Mouse (Mus musculus) stomach, embryonic 16.5 days (tissue): ENCODE measurements around the gene Pon1. TPM values are rescaled to one million over a fixed set of nuclear protein-coding genes. Genes with fewer than 3 reads are reported as not detected.

Source experiments
- ATAC-seq: fragments of 200-750 bp; cut with Nextera tagmentation; 2 replicates; pipeline ENCODE4 v1.8.0; 2017; ENCODE audit warnings: moderate number of reproducible peaks, moderate TSS enrichment; ENCODE audit not compliant: insufficient read depth, low FRiP score
- H3K27ac ChIP-seq: fragments of 300-500 bp; sonication (generic); 2 replicates; pipeline ENCODE4 v1.5.1; 2014; ENCODE audit warnings: low read length
- H3K27me3 ChIP-seq: fragments of 300-500 bp; sonication (generic); 2 replicates; pipeline ENCODE4 v1.6.1; 2014; ENCODE audit warnings: low read length, control low read depth, mixed read lengths; ENCODE audit not compliant: control insufficient read depth, insufficient read depth
- H3K36me3 ChIP-seq: fragments of 300-500 bp; sonication (generic); 2 replicates; pipeline ENCODE4 v1.6.1; 2014; ENCODE audit warnings: low read length; ENCODE audit not compliant: control insufficient read depth, insufficient read depth
- H3K4me1 ChIP-seq: fragments of 300-500 bp; sonication (generic); 2 replicates; pipeline ENCODE4 v1.6.1; 2014; ENCODE audit warnings: low read length, control low read depth, mixed read lengths; ENCODE audit not compliant: control insufficient read depth, insufficient read depth
- H3K4me2 ChIP-seq: fragments of 300-500 bp; sonication (generic); 2 replicates; pipeline ENCODE4 v1.6.1; 2014; ENCODE audit warnings: low read depth, low read length, mixed read lengths
- H3K4me3 ChIP-seq: fragments of 300-500 bp; sonication (generic); replicated peaks from 2 replicates; pipeline ENCODE4 v1.5.1; 2014; ENCODE audit warnings: mild to moderate bottlenecking, low read length
- H3K9ac ChIP-seq: fragments of 300-500 bp; sonication (generic); 2 replicates; pipeline ENCODE4 v1.6.1; 2014; ENCODE audit warnings: low read length
- H3K9me3 ChIP-seq: fragments of 300-500 bp; sonication (generic); replicated peaks from 2 replicates; pipeline ENCODE4 v1.6.1; 2016; ENCODE audit warnings: low read length, control low read depth; ENCODE audit not compliant: control insufficient read depth
- WGBS: fragments of 180-500 bp; shearing (Covaris S2); extraction: QIAGEN DNeasy Blood & Tissue Kit; methylation state at CpG from one replicate; pipeline ENCODE4 v1.1.7; 2014; 5-methylcytosine and 5-hydroxymethylcytosine counted together
- polyA plus RNA-seq: library from polyadenylated mRNA; unstranded; fragments of >200 nt; fragmentation: Nextera tagmentation; extraction: Ambion mirVana; gene quantifications from 2 replicates; pipeline ENCODE4 v1.2.1, GENCODE M21; 2015

The Pon1 gene
- polyA plus RNA-seq, 1 experiment from 2014 or later, result 0.74 TPM

DNA sequence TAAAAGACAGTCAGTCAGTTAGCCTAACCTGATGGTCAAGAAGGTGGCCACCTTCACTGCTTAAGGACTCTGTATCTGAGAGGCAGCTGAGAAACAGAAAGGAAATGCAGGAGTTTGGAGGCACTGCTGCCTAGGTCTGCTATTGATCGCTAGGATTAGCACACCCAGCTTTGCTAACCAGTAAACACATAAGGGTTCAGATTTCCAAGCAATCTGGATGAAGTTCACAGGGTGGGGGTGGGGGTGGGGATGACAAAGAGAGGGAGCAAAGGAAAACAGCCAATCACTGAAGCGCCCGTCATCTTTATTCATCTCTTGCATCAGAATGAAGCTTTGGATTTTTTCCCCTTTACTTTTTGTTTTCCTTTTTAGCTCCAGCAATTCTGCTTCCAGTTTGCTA, 28.3 kb upstream of the Pon1 start:
- no peak for ATAC-seq
- 63% methylated on average over 3 of the region's 3 CpGs for WGBS
- no peak overlapping the region for H3K27ac ChIP-seq
- no peak overlapping the region for H3K9ac ChIP-seq
- H3K4me2 ChIP-seq, result no peak overlapping the region
- no peaks in the 10 kb centered on the region for H3K9me3 ChIP-seq
- no peak overlapping the region for H3K4me3 ChIP-seq
- no peaks in the 10 kb centered on the region for H3K27me3 ChIP-seq
- H3K36me3 ChIP-seq, result no peaks in the 10 kb centered on the region
- no peaks in the 10 kb centered on the region for H3K4me1 ChIP-seq

DNA sequence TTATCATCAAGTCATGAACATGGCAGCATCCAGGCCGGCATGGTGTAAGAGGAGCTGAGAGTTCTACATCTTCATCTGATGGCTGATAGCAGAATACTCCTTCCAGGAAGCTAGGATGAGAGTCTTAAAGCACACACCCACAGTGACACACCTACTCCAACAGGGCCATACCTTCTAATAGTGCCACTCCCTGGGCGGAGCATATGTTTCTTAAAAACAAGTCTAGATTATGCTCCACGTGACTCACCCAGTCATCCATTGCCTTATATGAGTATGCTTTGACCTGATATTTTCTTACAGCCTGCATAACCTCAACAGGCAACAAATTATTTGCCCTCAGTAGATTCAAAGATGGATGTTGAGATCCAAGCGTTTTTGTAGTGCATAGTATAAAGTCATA, 24.4 kb upstream of the Pon1 start:
- Histone ChIP-seq H3K9ac (no peak overlapping the region), H3K27ac (no peak overlapping the region), H3K9me3 (no peaks in the 10 kb centered on the region), H3K4me2 (no peak overlapping the region), H3K4me1 (no peaks in the 10 kb centered on the region), H3K4me3 (no peak overlapping the region), H3K36me3 (no peaks in the 10 kb centered on the region), H3K27me3 (no peaks in the 10 kb centered on the region)
- ATAC-seq, result no peak
- 83% methylated on average over 4 of the region's 4 CpGs for WGBS

GRCm38 (mm10) chr6:5207817-5208216, 14.1 kb upstream of the Pon1 start:
- H3K4me3 ChIP-seq, result no peak overlapping the region
- 76% methylated on average over 2 of the region's 2 CpGs for WGBS
- no peaks in the 10 kb centered on the region for H3K27me3 ChIP-seq
- 0 out of 2 replicates have a peak, but pooled peaks cover under 1% of the 10 kb centered on the region for H3K9me3 ChIP-seq
- no peaks in the 10 kb centered on the region for H3K4me1 ChIP-seq
- no peak overlapping the region for H3K27ac ChIP-seq
- no peak overlapping the region for H3K9ac ChIP-seq
- ATAC-seq, result no peak
- H3K4me2 ChIP-seq, result no peak overlapping the region
- H3K36me3 ChIP-seq, result no peaks in the 10 kb centered on the region

DNA sequence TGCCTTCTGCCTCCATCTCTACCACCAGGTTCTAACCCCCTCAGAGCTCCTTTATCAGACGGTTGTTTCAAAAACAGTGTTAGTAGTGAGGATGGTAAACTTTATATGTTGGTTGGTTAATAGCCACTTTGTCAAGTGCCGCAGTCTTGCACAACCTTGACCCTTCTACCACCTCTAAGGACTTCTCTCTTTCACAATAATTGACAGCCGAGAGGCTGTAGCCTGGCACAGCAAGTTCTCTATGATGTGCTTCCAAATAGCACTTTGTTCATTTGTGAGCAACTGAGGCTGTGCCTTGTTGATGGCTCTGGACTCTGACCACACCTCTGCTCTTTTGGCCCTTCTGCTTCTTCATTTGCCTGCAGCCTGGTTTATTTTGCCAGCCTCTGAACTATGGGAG, 6.2 kb upstream of the Pon1 start:
- Histone ChIP-seq H3K36me3 (no peaks in the 10 kb centered on the region), H3K4me2 (no peak overlapping the region), H3K9ac (no peak overlapping the region), H3K4me1 (no peaks in the 10 kb centered on the region), H3K27me3 (no peaks in the 10 kb centered on the region), H3K9me3 (no peaks in the 10 kb centered on the region), H3K4me3 (no peak overlapping the region), H3K27ac (no peak overlapping the region)
- ATAC-seq, result no peak
- WGBS, result 65% methylated on average over 3 of the region's 3 CpGs

DNA sequence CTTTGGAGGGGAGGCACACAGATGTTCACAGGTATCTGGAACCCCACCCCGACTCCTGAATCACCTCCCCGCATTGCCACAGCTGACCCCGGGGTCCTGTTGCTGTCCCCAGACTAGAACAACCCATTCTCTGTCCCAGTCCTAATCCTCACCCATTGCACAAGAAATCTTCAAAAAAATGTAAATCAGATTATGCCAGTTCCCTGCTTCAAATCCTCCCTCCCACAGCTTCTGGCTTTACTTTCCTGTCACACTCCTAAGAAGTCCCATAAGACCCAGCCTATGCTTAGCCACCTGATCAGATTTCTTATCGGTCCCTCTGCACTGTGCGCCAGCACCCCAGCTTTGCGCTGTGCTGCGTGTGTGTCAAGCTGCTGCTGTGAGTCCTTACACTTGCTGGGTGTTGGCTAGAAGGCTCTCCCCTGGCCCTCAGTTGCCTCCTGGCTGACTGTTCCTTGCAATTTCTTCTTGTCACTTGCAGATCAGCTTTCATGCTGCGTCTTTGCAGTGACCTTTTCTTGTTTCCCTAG, 5.7 kb upstream of the Pon1 start:
- Histone ChIP-seq H3K4me1 (no peaks in the 10 kb centered on the region), H3K4me2 (no peak overlapping the region), H3K9me3 (no peaks in the 10 kb centered on the region), H3K4me3 (no peak overlapping the region), H3K9ac (no peak overlapping the region), H3K27ac (no peak overlapping the region), H3K36me3 (no peaks in the 10 kb centered on the region), H3K27me3 (no peaks in the 10 kb centered on the region)
- no peak for ATAC-seq
- WGBS, result 87% methylated on average over 8 of the region's 8 CpGs

GRCm38 (mm10) chr6:5198590-5198989, 4.8 kb upstream of the Pon1 start:
- H3K4me3 ChIP-seq, result no peak overlapping the region
- no peaks in the 10 kb centered on the region for H3K4me1 ChIP-seq
- H3K27me3 ChIP-seq, result no peaks in the 10 kb centered on the region
- H3K27ac ChIP-seq, result no peak overlapping the region
- H3K4me2 ChIP-seq, result no peak overlapping the region
- 78% methylated on average over 5 of the region's 5 CpGs for WGBS
- no peak overlapping the region for H3K9ac ChIP-seq
- no peaks in the 10 kb centered on the region for H3K36me3 ChIP-seq
- H3K9me3 ChIP-seq, result no peaks in the 10 kb centered on the region
- no peak for ATAC-seq

DNA sequence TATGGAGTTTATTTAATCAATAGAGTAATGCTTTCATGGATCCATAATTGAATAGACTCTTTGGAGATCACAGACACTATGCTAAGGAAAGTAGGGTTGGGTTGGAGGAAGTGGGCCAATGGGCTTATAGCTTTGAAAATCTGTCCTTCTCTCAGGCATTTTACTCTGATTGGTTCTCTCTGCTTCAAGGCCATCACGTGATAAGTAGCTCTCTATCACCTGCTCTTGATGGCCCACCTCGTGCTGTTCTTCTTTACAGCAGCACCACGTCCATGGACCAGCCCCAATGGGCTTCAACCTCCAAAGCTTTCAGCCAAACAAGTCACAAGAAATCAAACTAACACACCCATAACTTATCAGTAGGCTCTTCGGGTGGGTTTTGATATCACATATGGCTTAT, 3.0 kb downstream of the Pon1 start:
- H3K4me2 ChIP-seq, result no peak overlapping the region
- no peak for ATAC-seq
- no peaks in the 10 kb centered on the region for H3K4me1 ChIP-seq
- no peaks in the 10 kb centered on the region for H3K9me3 ChIP-seq
- no peak overlapping the region for H3K9ac ChIP-seq
- H3K27ac ChIP-seq, result no peak overlapping the region
- no peaks in the 10 kb centered on the region for H3K36me3 ChIP-seq
- no peak overlapping the region for H3K4me3 ChIP-seq
- no peaks in the 10 kb centered on the region for H3K27me3 ChIP-seq
- WGBS, result 68% methylated on average over 4 of the region's 4 CpGs

DNA sequence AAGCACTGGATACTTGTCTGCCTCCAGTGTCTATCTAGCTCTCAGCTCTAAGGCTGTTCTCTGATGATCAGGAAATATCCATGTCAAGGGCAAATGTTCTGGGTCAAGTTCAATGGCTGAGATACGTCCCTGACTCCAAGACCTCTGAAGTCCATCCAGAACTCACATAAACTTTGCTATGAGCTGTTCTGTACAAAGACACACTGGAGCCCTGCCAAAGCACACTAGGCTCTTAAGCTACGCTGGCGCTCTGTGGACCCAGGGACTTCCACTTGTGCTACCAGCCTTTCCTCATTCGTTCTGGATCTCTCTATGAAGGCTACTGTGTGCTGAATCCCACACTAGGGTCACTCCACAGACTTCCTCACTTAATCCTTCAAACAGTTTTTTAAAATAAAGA, 4.2 kb downstream of the Pon1 start:
- no peak for ATAC-seq
- no peak overlapping the region for H3K27ac ChIP-seq
- no peaks in the 10 kb centered on the region for H3K27me3 ChIP-seq
- H3K9me3 ChIP-seq, result no peaks in the 10 kb centered on the region
- no peak overlapping the region for H3K4me3 ChIP-seq
- 51% methylated on average over 4 of the region's 4 CpGs for WGBS
- H3K4me1 ChIP-seq, result no peaks in the 10 kb centered on the region
- H3K9ac ChIP-seq, result no peak overlapping the region
- no peak overlapping the region for H3K4me2 ChIP-seq
- no peaks in the 10 kb centered on the region for H3K36me3 ChIP-seq

- WGBS, result 55% methylated on average over 6 of the region's 6 CpGs
- ATAC-seq, result no peak
- no peak overlapping the region for H3K27ac ChIP-seq
These were observed 4.8 kb downstream of the Pon1 start for GRCm38 (mm10) chr6:5188938-5189337.

DNA sequence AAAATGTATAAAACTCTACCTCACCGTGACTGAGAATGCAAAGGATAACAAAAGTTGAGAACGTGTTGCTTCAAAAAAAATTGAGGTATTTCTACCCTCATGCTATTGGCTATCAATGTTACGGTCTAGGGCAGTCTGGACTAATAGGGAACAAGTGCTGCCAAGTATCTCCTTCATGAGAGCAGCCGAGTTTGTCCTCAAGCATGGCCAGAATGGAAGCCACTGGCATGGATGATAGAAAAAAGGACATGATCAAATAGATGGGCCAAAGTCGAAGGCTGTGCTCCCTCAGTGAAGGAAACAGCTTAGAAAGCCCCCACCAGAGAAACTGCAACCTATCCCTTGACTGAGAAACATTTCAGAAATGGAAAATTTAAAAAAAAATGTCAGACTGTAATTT, 5.7 kb downstream of the Pon1 start:
- H3K27me3 ChIP-seq, result no peaks in the 10 kb centered on the region
- 85% methylated on average over 5 of the region's 5 CpGs for WGBS
- no peak overlapping the region for H3K27ac ChIP-seq
- no peak for ATAC-seq
- H3K4me3 ChIP-seq, result no peak overlapping the region
- H3K36me3 ChIP-seq, result no peaks in the 10 kb centered on the region
- H3K9me3 ChIP-seq, result no peaks in the 10 kb centered on the region
- H3K4me2 ChIP-seq, result no peak overlapping the region
- no peaks in the 10 kb centered on the region for H3K4me1 ChIP-seq
- H3K9ac ChIP-seq, result no peak overlapping the region

More at GRCm38 (mm10) chr6:5188938-5189337, 4.8 kb downstream of the Pon1 start:
- H3K4me1 ChIP-seq, result no peaks in the 10 kb centered on the region
- no peak overlapping the region for H3K4me3 ChIP-seq
- no peaks in the 10 kb centered on the region for H3K36me3 ChIP-seq
- H3K4me2 ChIP-seq, result no peak overlapping the region
- no peak overlapping the region for H3K9ac ChIP-seq
- no peaks in the 10 kb centered on the region for H3K9me3 ChIP-seq
- no peaks in the 10 kb centered on the region for H3K27me3 ChIP-seq
